Mouse (Mus musculus) stomach, embryonic 16.5 days (tissue): ENCODE measurements around the gene Flnb. TPM values are rescaled to one million over a fixed set of nuclear protein-coding genes. Genes with fewer than 3 reads are reported as not detected.

Experiments used
- ATAC-seq: fragments of 200-750 bp; cut with Nextera tagmentation; 2 replicates; pipeline ENCODE4 v1.8.0; 2017; ENCODE audit warnings: moderate number of reproducible peaks, moderate TSS enrichment; ENCODE audit not compliant: insufficient read depth, low FRiP score
- H3K27ac ChIP-seq: fragments of 300-500 bp; sonication (generic); 2 replicates; pipeline ENCODE4 v1.5.1; 2014; ENCODE audit warnings: low read length
- H3K27me3 ChIP-seq: fragments of 300-500 bp; sonication (generic); 2 replicates; pipeline ENCODE4 v1.6.1; 2014; ENCODE audit warnings: low read length, control low read depth, mixed read lengths; ENCODE audit not compliant: control insufficient read depth, insufficient read depth
- H3K36me3 ChIP-seq: fragments of 300-500 bp; sonication (generic); 2 replicates; pipeline ENCODE4 v1.6.1; 2014; ENCODE audit warnings: low read length; ENCODE audit not compliant: control insufficient read depth, insufficient read depth
- H3K4me1 ChIP-seq: fragments of 300-500 bp; sonication (generic); 2 replicates; pipeline ENCODE4 v1.6.1; 2014; ENCODE audit warnings: low read length, control low read depth, mixed read lengths; ENCODE audit not compliant: control insufficient read depth, insufficient read depth
- H3K4me2 ChIP-seq: fragments of 300-500 bp; sonication (generic); 2 replicates; pipeline ENCODE4 v1.6.1; 2014; ENCODE audit warnings: low read depth, low read length, mixed read lengths
- H3K4me3 ChIP-seq: fragments of 300-500 bp; sonication (generic); replicated peaks from 2 replicates; pipeline ENCODE4 v1.5.1; 2014; ENCODE audit warnings: mild to moderate bottlenecking, low read length
- H3K9ac ChIP-seq: fragments of 300-500 bp; sonication (generic); 2 replicates; pipeline ENCODE4 v1.6.1; 2014; ENCODE audit warnings: low read length
- H3K9me3 ChIP-seq: fragments of 300-500 bp; sonication (generic); replicated peaks from 2 replicates; pipeline ENCODE4 v1.6.1; 2016; ENCODE audit warnings: low read length, control low read depth; ENCODE audit not compliant: control insufficient read depth
- WGBS: fragments of 180-500 bp; shearing (Covaris S2); extraction: QIAGEN DNeasy Blood & Tissue Kit; methylation state at CpG from one replicate; pipeline ENCODE4 v1.1.7; 2014; 5-methylcytosine and 5-hydroxymethylcytosine counted together
- polyA plus RNA-seq: library from polyadenylated mRNA; unstranded; fragments of >200 nt; fragmentation: Nextera tagmentation; extraction: Ambion mirVana; gene quantifications from 2 replicates; pipeline ENCODE4 v1.2.1, GENCODE M21; 2015

The Flnb gene
- polyA plus RNA-seq, 1 experiment from 2014 or later, result 25.8 TPM

- Histone ChIP-seq H3K27me3 (no peaks in the 10 kb centered on the region), H3K4me2 (no peak overlapping the region; the same call in 1 of the 2 replicates), H3K9me3 (no peaks in the 10 kb centered on the region), H3K27ac (peak overlapping the region; percentile 54), H3K4me1 (peaks cover 27% of the 10 kb centered on the region), H3K36me3 (peaks cover 20% of the 10 kb centered on the region), H3K4me3 (no peak overlapping the region), H3K9ac (no peak overlapping the region)
- WGBS, result 65% methylated on average over 9 of the region's 9 CpGs
- ATAC-seq, result peak; percentile 76
Measured at GRCm38 (mm10) chr14:7896126-7896525, 78.4 kb downstream of the Flnb start.

- no peak for ATAC-seq
- Histone ChIP-seq H3K27me3 (no peaks in the 10 kb centered on the region), H3K4me3 (no peak overlapping the region), H3K9ac (no peak overlapping the region), H3K4me2 (no peak overlapping the region), H3K27ac (peak overlapping the region; percentile 54), H3K4me1 (peaks cover 28% of the 10 kb centered on the region), H3K36me3 (peaks cover 20% of the 10 kb centered on the region), H3K9me3 (no peaks in the 10 kb centered on the region)
- WGBS, result 98% methylated on average over 1 of the region's 1 CpGs
Measured at GRCm38 (mm10) chr14:7896699-7897098, 78.9 kb downstream of the Flnb start.

GRCm38 (mm10) chr14:7899986-7900385 lies 82.2 kb downstream of the Flnb start:
- ATAC-seq, result peak; percentile 14; the same call in 1 of the 2 replicates
- H3K4me2 ChIP-seq, result peak overlapping the region; percentile 8; the same call in 1 of the 2 replicates

GRCm38 (mm10) chr14:7900481-7901049 lies 82.8 kb downstream of the Flnb start:
- no peaks in the 10 kb centered on the region for H3K9me3 ChIP-seq
- peak overlapping the region; percentile 83 for H3K27ac ChIP-seq
- no peaks in the 10 kb centered on the region for H3K27me3 ChIP-seq
- peak overlapping the region; percentile 25; the same call in 1 of the 2 replicates for H3K9ac ChIP-seq
- peak; percentile 72 for ATAC-seq
- H3K4me1 ChIP-seq, result peaks cover 28% of the 10 kb centered on the region
- 15% methylated on average over 11 of the region's 11 CpGs for WGBS
- H3K4me3 ChIP-seq, result no peak overlapping the region
- peak overlapping the region; percentile 8; the same call in 1 of the 2 replicates for H3K4me2 ChIP-seq
- H3K36me3 ChIP-seq, result 0 out of 2 replicates have a peak, but pooled peaks cover 7% of the 10 kb centered on the region

More at GRCm38 (mm10) chr14:7899986-7900385, 82.2 kb downstream of the Flnb start:
- H3K9ac ChIP-seq, result peak overlapping the region; percentile 5; the same call in 1 of the 2 replicates
- WGBS, result 30% methylated on average over 3 of the region's 3 CpGs
- H3K4me1 ChIP-seq, result peaks cover 28% of the 10 kb centered on the region
- no peaks in the 10 kb centered on the region for H3K27me3 ChIP-seq
- peak overlapping the region; percentile 83 for H3K27ac ChIP-seq
- no peak overlapping the region for H3K4me3 ChIP-seq
- H3K36me3 ChIP-seq, result peaks cover 6% of the 10 kb centered on the region; the same call in 1 of the 2 replicates
- no peaks in the 10 kb centered on the region for H3K9me3 ChIP-seq

- peaks cover 23% of the 10 kb centered on the region for H3K4me1 ChIP-seq
- H3K27me3 ChIP-seq, result no peaks in the 10 kb centered on the region
- no peaks in the 10 kb centered on the region for H3K9me3 ChIP-seq
- no peak overlapping the region for H3K9ac ChIP-seq
- H3K4me2 ChIP-seq, result no peak overlapping the region
- WGBS, result 81% methylated on average over 12 of the region's 12 CpGs
- peak overlapping the region; percentile 26; the same call in 1 of the 2 replicates for H3K27ac ChIP-seq
- H3K4me3 ChIP-seq, result no peak overlapping the region
- H3K36me3 ChIP-seq, result 0 out of 2 replicates have a peak, but pooled peaks cover 9% of the 10 kb centered on the region
- ATAC-seq, result no peak
Measured at GRCm38 (mm10) chr14:7901484-7902240, 83.9 kb downstream of the Flnb start.

GRCm38 (mm10) chr14:7907058-7907457 lies 89.3 kb downstream of the Flnb start:
- WGBS, result 83% methylated on average over 11 of the region's 11 CpGs
- 0 out of 2 replicates have a peak, but pooled peaks cover 13% of the 10 kb centered on the region for H3K36me3 ChIP-seq

GRCm38 (mm10) chr14:7909472-7909871 lies 91.7 kb downstream of the Flnb start:
- Histone ChIP-seq H3K4me2 (no peak overlapping the region), H3K4me1 (peaks cover 4% of the 10 kb centered on the region; the same call in 1 of the 2 replicates), H3K27me3 (no peaks in the 10 kb centered on the region), H3K4me3 (no peak overlapping the region), H3K9ac (no peak overlapping the region), H3K36me3 (0 out of 2 replicates have a peak, but pooled peaks cover 11% of the 10 kb centered on the region), H3K27ac (no peak overlapping the region), H3K9me3 (no peaks in the 10 kb centered on the region)
- WGBS, result 66% methylated on average over 10 of the region's 10 CpGs
- ATAC-seq, result no peak

More at GRCm38 (mm10) chr14:7907058-7907457, 89.3 kb downstream of the Flnb start:
- Histone ChIP-seq H3K9ac (no peak overlapping the region), H3K27me3 (no peaks in the 10 kb centered on the region), H3K4me1 (no peaks in the 10 kb centered on the region), H3K4me3 (no peak overlapping the region), H3K9me3 (no peaks in the 10 kb centered on the region), H3K27ac (no peak overlapping the region), H3K4me2 (no peak overlapping the region)
- no peak for ATAC-seq

GRCm38 (mm10) chr14:7913842-7914241 lies 96.1 kb downstream of the Flnb start:
- Histone ChIP-seq H3K4me2 (no peak overlapping the region), H3K27me3 (no peaks in the 10 kb centered on the region), H3K4me1 (peaks cover 4% of the 10 kb centered on the region; the same call in 1 of the 2 replicates), H3K27ac (no peak overlapping the region), H3K9ac (no peak overlapping the region), H3K9me3 (no peaks in the 10 kb centered on the region), H3K36me3 (peaks cover 15% of the 10 kb centered on the region; the same call in 1 of the 2 replicates), H3K4me3 (no peak overlapping the region)
- ATAC-seq, result no peak
- 59% methylated on average over 7 of the region's 7 CpGs for WGBS

GRCm38 (mm10) chr14:7914461-7914860 lies 96.7 kb downstream of the Flnb start:
- Histone ChIP-seq H3K27ac (no peak overlapping the region), H3K4me1 (peaks cover 6% of the 10 kb centered on the region; the same call in 1 of the 2 replicates), H3K9ac (no peak overlapping the region), H3K27me3 (no peaks in the 10 kb centered on the region), H3K4me3 (no peak overlapping the region), H3K4me2 (no peak overlapping the region), H3K9me3 (no peaks in the 10 kb centered on the region), H3K36me3 (peaks cover 15% of the 10 kb centered on the region; the same call in 1 of the 2 replicates)
- WGBS, result 40% methylated on average over 4 of the region's 4 CpGs
- peak; percentile 22; the same call in 1 of the 2 replicates for ATAC-seq
